Mouse (Mus musculus) heart, postnatal 14 days (tissue): ENCODE data around the gene Napsa. TPM values are rescaled to one million over a fixed set of nuclear protein-coding genes. Genes with fewer than 3 reads are reported as not detected.

ENCODE experiments used
- DNase-seq, 2 experiments: peaks; one replicate each; pipeline ENCODE4 v3.0.0; 2021 to 2022
- intact Hi-C: fragments of 180-260 bp; cut with DNase I; formaldehyde crosslinking; loops from one replicate; pipeline ENCODE4 v1.15.1; 2025
- long read RNA-seq, 2 experiments: library from polyadenylated mRNA; stranded (forward); transcript quantifications; one replicate each; pipeline ENCODE4 v2.0.0; 2021
- total RNA-seq, 2 experiments: library from RNA; stranded (reverse); gene quantifications; 2 replicates each; pipeline ENCODE4 v1.2.3; 2021

The Napsa gene
- under 1 TPM; 0.46 to 0.60 TPM for total RNA-seq
- long read RNA-seq, experiment 1, result 0 reads
- long read RNA-seq, experiment 2, partial matches to known transcripts, result 0 of 1 reads
- long read RNA-seq, experiment 2, other reads (novel, unspliced or antisense), result 0 of 1 reads

- DNase-seq, result no peak
- intact Hi-C loops, result no loop called here
Observed at GRCm38 (mm10) chr7:44572213-44572701, at the start of gene Napsa. Gene Napsa (plus strand): TSS chr7:44572380.

GRCm38 (mm10) chr7:44523056-44523455, 49.1 kb upstream of the Napsa start:
- intact Hi-C loops, result loop anchor here (2.0 to 5.0 kb wide), 2 partner anchors 38 to 124 kb away; no protein-coding TSS in a partner anchor
- no peak for DNase-seq

- peak; percentile 30 to 70 for DNase-seq
- intact Hi-C loops, result loop anchor here (5.0 kb wide), 1 partner anchor 123 kb away; no protein-coding TSS in a partner anchor
Observed at GRCm38 (mm10) chr7:44524502-44524901, 47.7 kb upstream of the Napsa start, which contains the start of gene Mybpc2. Gene Mybpc2 (minus strand): TSS chr7:44524656.

GRCm38 (mm10) chr7:44525126-44525832, 46.9 kb upstream of the Napsa start:
- intact Hi-C loops, result loop anchor here (1.0 kb wide), 1 partner anchor 23 kb away; the partner anchor contains the start of gene Pold1
- peak; percentile 92 to 94 for DNase-seq

GRCm38 (mm10) chr7:44526414-44527154, 45.6 kb upstream of the Napsa start:
- intact Hi-C loops, result no loop called here

GRCm38 (mm10) chr7:44527483-44528398, 44.4 kb upstream of the Napsa start:
- intact Hi-C loops, result no loop called here

More at GRCm38 (mm10) chr7:44526414-44527154, 45.6 kb upstream of the Napsa start:
- DNase-seq, result no peak

GRCm38 (mm10) chr7:44529518-44529917, 42.7 kb upstream of the Napsa start:
- no peak for DNase-seq
- intact Hi-C loops, result no loop called here

More at GRCm38 (mm10) chr7:44527483-44528398, 44.4 kb upstream of the Napsa start:
- DNase-seq, result peak; percentile 66 to 82

- intact Hi-C loops, result no loop called here
- no peak for DNase-seq
Observed at GRCm38 (mm10) chr7:44530507-44530906, 41.7 kb upstream of the Napsa start.

GRCm38 (mm10) chr7:44531207-44531606, 41.0 kb upstream of the Napsa start:
- intact Hi-C loops, result no loop called here
- no peak for DNase-seq

- intact Hi-C loops, result no loop called here
- DNase-seq, result no peak
Observed at GRCm38 (mm10) chr7:44531946-44532732, 40.0 kb upstream of the Napsa start, which contains the start of gene Spib. Gene Spib (minus strand): TSS chr7:44532071.

GRCm38 (mm10) chr7:44532918-44533745, 39.0 kb upstream of the Napsa start:
- DNase-seq, result no peak

GRCm38 (mm10) chr7:44533746-44534045, 38.5 kb upstream of the Napsa start:
- intact Hi-C loops, result no loop called here
- no peak for DNase-seq

More at GRCm38 (mm10) chr7:44532918-44533745, 39.0 kb upstream of the Napsa start:
- intact Hi-C loops, result no loop called here

GRCm38 (mm10) chr7:44534242-44534641, 37.9 kb upstream of the Napsa start:
- no peak for DNase-seq
- intact Hi-C loops, result no loop called here

- intact Hi-C loops, result no loop called here
- no peak for DNase-seq
Observed at GRCm38 (mm10) chr7:44534656-44535441, 37.3 kb upstream of the Napsa start.

GRCm38 (mm10) chr7:44535657-44536589, 36.3 kb upstream of the Napsa start:
- intact Hi-C loops, result no loop called here
- no peak for DNase-seq

- no peak for DNase-seq
- intact Hi-C loops, result no loop called here
Observed at GRCm38 (mm10) chr7:44536590-44536968, 35.6 kb upstream of the Napsa start.

- intact Hi-C loops, result no loop called here
- DNase-seq, result no peak
Observed at GRCm38 (mm10) chr7:44537009-44537408, 35.2 kb upstream of the Napsa start.
